Mouse (Mus musculus): ENCODE results near the gene Atp1a2.

The Atp1a2 gene

DNA sequence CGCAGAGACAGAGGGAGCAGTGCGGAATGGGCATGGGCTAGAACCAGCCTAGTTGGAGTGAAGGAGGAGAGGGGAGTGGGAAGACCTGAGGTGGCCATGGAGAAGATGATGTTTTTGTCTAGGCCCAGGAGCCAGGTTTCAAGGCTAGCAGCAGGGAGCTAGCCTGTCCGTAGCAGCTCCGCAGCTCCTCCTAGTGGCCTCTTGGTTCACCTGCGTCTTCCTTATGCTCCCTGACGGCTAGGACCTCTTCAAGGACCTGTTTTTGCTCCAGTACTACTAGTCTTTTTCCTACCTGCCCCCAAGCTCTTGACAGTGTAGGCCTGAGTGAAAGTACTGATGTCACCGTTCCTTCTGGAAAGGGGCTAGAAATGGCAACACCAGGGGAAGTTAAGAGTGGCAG is 26.9 kb upstream of the Atp1a2 start:
- DNase-seq (ENCODE audit: low spot score in 2 of 2): peak; percentile 57 to 84

DNA sequence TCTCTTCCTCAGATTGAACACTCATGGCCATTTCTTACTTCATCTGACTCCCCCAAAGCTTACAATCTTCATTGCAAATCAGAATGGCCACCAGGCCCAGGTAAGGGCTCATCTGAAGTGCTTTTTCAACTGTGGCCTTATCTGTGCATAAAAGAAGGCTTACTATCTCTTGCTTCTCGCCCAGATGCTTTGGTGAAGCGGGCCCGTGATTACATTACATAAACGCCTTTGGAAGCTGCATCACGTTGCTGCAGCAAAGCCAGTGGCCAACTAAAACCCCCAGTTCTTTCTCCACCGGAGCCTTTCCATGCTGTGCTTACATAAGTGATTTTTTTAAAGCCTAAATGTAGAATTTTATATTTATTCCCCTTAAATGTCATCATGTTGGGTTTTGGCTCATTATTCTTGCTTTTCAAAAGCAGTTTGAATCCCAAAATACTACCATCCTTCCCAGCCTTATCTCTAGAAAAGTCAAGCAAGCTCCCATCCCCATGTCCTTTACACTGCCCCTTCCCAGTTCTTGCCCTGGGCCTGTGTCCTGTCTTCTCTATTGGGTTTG is 26.0 kb upstream of the Atp1a2 start:
- no peak for DNase-seq (ENCODE audit: low spot score in 2 of 2)

DNA sequence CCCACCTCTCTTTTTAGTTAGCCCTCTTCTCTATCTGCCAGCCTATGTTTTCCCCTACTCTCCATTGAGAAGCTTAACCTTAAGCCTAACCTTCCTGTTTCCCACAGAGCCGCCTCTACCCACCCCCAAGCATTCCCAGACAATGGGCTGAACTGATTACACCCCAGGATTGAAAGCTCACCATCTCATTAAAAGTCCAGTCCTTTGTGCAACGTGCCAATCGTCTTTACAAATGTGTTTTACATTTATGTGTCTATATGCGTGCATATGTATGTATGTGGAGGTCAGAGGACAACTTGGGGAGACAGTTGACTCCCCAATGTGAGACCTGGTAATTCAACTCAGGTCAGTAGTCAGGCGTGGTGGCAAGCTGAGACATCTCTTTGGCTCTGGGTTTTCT is 25.4 kb upstream of the Atp1a2 start:
- DNase-seq (ENCODE audit: low spot score in 2 of 2): no peak

DNA sequence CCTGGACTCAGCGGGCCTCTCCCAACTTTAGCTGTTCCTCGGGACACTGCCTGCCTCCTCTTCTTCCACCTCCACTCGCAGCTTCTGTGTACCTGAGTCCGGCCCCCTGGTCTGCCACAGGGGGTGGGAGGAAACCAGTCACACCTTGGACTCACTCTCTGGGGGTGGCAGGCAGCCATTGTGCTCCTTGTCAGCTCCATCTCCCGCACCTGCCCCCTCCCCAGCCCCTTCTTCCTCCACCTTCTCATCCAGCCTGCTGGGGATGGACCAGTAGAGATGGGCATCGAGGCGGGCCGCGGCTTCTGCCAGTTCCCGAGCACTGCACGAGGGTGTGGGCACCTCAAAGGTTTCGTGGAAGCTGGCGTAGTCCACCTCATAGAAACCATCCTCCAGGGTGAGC is 24.9 kb upstream of the Atp1a2 start:
- no peak for DNase-seq (ENCODE audit: low spot score in 2 of 2)

DNA sequence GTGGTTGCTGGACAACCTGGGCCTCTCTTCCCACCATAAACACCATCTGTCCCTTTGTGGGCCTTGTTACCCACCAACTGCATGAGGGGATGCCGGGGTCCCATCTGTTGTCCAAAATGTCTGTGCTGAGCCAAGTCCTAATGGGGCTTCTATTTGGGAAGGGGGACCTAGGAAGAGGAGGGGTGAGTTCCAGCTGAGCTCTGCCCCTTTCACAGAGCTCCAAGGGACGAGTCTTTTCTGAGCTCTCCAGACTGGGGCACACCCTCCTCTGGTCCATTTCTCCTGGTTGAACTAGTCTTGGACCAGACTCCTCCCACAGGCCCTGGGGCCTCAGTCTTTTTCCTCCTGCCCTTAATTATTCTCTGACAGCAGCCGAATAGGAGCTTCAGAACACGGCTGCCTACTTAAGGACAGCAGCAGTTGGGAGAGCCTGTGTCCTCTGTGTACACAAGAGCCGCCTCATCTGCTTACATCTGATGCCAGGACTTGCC is 22.1 kb upstream of the Atp1a2 start:
- no peak for DNase-seq (ENCODE audit: low spot score in 2 of 2)

DNA sequence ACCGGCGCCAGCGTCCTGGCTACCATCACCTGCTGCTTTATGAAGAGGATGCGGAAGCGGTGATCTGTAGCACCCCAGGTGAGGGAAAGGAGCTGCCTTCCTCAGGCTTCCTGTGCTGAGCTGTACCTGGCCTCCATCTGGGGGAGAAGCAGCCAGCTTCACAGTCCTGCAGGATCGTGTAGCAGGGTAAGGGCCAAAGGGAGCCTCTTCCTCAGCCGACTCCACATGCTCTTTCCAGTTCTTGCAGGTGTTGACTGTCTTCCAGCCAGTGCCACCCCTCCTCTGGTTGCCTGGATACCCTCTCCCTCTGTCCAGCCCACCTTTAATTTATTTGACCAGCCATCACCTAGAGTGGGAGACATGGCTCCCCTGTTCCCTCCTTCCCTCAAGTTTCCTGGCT is 21.5 kb upstream of the Atp1a2 start:
- no peak for DNase-seq (ENCODE audit: low spot score in 2 of 2)

DNA sequence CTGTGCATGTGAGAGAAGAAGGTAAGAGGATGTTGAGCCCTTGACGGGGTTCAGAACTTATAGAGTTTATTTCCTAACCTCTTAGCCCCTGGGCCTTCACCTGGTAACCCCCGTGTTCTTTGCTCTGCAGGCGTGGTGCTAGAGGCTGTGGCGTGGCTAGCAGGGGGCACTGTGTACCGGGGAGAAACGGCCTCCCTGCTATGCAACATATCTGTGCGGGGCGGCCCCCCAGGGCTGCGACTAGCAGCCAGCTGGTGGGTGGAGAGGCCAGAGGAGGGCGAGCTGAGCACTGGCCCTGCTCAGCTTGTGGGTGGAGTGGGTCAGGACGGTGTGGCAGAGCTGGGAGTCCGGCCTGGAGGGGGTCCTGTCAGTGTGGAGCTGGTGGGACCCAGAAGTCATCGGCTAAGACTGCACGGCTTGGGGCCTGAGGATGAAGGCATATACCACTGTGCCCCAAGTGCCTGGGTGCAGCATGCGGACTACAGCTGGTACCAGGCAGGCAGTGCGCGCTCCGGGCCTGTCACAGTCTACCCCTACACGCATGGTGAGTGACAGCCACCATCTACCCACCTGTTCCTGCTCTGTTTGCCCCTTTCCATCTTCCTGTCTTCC is 20.7 kb upstream of the Atp1a2 start:
- DNase-seq (ENCODE audit: low spot score in 2 of 2): no peak

DNA sequence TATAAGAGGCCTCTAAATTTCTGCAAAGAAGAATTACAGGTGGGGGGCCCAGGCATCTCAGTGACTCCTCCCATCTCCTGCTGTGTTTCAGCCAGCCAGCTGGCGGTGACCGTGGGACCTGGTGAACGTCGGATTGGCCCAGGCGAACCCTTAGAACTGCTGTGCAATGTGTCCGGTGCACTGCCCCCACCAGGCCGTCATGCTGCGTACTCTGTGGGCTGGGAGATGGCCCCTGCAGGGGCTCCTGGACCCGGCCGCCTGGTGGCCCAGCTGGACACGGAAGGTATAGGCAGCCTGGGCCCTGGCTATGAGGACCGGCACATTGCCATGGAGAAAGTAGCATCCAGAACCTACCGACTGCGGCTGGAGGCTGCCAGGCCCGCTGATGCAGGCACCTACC is 20.1 kb upstream of the Atp1a2 start:
- no peak for DNase-seq (ENCODE audit: low spot score in 2 of 2)

DNA sequence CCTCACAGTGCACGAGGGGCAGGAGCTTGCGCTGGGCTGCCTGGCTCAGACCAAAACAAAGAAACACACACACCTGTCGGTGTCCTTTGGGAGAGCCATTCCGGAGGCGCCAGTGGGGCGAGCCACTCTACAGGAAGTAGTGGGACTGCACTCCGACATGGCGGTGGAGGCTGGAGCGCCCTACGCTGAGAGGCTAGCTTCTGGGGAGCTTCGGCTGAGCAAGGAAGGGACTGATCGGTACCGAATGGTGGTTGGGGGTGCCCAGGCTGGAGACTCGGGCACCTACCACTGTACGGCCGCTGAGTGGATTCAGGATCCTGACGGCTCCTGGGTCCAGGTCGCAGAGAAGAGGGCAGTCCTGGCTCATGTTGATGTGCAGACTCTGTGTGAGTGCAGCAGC is 19.6 kb upstream of the Atp1a2 start:
- no peak for DNase-seq (ENCODE audit: low spot score in 2 of 2)

DNA sequence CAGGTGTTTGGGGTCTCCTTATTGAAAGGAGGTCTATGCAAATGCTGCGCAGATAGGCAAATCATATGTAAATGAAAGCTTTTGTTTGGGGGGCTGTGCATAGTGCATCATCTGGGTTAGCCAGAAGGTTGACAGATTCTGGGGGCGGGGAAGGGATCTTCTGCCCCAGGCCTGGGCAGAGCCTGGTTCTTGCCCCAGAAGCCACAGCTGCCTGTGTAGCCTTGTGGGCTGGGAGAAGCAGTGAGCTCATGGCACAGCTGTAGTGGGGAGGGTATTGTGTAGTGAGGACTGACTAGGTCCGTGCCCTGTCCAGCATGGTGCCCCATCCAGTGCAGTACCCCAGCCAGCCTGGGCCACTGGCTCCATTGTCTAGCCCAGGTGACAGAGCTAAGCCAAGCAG is 17.0 kb upstream of the Atp1a2 start:
- no peak for DNase-seq (ENCODE audit: low spot score in 2 of 2)

DNA sequence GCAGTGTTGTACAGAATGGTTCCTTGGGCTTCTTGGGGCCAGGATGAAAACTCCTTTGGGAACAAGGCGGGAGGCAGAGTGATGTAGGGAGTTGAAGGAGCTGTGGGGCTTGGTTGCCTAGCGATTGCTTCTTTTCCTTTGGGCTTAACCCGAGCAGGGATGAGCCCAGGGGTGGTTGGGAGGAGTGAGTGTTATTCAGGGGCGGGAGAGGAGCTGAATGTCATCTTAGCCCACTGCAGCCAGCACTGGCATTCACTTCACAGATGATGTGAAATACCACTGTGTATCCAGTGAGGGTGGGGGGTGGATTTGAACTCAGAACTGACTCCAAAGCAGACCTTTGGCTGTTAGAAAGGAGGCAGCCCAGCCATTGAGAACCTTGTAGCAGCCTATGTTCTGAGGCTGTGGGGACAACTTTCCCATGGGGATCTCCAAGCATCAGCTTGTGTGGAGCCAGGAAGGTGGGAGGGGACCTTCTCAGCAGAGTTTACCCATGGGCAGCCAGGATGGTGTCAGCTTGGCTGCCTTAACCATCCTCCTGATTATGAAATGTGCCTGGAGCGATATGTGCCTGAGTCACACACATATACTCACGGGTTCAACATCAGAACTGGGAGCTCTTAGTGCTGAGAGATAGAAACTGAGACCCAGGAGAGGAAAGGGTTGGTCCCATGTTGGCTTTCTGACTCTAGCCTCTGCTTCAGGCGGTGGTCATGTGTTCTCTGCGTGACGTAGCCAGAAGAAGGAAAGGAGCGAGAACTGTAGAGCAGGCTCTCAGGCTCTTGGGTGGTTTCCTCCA is 15.9 kb upstream of the Atp1a2 start:
- no peak for DNase-seq (ENCODE audit: low spot score in 2 of 2)

DNA sequence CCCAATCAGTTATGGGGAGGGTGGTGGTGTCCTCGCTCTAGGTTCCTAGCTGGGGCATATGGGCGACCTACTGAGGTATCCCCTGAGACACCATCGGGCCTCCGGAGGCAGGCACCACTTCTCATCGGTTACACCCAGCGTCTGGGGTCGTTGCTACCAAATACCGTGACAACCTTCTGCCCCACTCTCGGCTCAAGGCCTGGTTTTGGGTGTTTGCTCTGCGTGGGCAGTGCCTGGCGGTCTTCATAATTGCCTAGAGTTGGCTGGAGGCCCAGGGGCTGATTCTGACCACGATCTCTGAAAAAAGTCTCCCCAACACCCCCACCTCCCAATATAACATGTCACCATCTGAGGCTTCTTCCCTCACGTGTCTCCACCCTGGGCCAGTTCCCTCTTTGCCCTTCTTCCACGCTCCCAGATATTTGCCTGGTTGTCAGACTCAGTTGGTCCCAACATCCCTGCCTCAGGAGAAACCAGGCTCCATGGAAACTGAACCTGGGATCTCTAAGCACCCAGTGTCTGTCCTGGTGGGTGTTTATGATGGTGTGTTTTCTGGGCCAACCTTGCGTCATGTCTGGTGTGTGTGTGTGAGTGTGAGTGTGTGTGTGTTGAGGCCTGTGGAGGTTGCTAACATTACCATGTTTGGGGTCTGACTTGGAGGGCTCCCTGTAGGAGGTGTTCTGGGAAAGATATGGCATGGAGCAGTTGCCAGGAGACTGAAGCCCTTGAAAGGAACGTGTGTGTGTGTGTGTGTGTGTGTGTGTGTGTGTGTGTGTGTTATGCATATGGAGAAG is 15.1 kb upstream of the Atp1a2 start:
- peak in 1 of 2 experiments; percentile 64 for DNase-seq (ENCODE audit: low spot score in 2 of 2)

DNA sequence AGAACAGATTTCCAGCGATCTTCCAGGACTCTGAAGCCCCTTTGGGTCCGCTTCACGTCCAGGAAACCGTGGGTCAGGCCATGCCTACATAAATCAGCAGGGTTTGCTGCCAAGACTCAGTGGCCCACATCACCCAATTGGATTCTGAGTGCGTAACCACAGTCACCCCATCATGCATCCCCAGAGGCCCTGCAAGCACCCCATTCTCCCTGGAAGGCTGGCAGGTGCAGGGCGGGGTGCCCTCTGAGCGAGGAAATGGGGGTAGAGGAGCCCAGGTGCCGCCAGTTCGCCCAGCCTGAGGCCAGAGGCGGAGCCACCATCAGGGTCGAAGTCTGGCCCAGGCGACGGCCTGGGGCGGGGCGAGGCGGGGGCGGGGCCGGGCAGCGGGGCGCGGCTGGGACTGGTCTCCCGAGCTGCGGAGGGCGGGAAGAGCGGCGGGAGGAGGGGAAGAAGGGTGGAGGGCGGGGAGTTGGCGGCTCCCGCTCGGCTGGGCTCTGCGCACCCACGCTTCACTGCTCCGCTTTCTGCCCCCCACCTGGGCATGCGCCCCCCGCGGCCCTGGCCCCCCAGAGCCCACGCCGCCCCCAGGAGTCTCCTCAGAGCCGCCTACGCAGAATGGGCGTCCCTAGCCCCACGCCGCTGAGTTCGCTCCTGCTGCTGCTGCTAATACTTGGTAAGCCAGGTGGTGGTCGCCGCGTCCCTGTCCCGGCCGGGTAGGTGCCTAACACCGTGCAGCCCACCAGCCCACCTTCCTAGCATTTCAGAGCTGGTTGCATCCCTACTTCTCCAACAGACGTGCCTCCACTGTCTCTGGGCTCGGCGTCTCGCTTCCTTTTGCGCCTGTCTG is 14.3 kb upstream of the Atp1a2 start:
- DNase-seq (ENCODE audit: low spot score in 2 of 2): peak; percentile 81 to 90

DNA sequence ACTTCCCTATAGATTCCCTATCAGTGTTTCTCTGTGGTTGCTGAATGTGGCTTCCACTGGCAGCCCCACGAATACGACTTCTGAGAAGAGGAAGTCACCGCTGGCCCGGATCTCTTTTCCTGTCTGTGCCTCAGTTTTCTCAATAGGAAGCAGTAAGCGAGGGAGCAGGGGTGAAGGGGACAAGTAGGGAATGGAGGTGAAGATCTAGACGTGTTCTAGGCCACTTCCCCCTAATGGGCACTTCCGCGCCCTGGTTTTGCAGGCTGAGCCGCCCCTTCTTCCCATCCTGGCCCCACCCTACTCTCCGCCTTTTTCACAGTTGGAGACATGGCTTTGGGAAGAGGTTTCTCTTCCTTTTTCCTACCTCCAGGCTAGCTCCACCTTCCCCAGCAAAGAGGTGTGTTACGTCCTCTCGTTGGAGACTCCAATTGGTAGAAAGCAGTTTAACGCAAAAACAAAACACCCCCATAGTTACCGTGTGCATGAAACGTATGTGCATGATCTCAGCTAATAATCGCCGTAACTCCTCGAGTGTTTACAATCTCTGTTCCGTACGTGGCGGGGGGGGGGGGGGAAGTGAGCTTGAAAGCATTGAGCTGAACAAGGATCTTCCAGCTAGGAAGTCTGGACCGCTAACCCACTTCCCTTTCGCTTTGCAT is 13.5 kb upstream of the Atp1a2 start:
- peak in 1 of 2 experiments; percentile 43 for DNase-seq (ENCODE audit: low spot score in 2 of 2)

DNA sequence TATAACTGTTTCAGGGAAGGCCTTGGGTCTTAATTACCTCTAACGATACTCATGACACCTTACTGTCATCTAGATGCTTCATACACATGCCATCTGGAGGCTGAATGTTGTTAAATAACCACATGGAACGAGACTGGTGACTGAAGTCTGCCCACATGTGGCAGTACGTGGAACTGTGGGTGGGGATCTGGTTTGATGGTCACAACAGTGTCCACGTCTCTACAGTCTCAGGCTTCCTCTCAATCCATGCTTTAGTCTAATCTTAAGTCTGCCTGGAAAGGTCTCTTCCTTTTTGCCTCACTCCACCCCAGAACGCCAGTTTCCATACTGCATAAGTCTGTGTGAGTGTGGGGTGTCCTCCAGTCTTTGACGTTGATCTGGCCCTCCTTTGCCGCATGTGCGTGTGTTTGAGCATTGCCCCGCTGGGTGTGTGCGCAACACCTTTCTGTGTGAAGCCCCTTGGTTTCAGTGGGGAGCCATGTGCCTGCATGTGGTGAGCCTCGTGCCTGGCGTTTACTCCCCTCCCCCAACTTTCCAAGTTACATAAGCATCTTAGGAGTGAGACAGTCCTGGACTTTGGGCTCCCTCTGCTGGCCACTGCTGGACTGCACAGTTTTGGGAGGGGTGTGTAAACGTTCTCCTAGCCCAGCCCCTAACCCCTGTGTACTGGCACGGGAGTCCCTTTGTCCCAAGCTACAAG is 12.0 kb upstream of the Atp1a2 start:
- DNase-seq (ENCODE audit: low spot score in 2 of 2): peak; percentile 80 to 88

DNA sequence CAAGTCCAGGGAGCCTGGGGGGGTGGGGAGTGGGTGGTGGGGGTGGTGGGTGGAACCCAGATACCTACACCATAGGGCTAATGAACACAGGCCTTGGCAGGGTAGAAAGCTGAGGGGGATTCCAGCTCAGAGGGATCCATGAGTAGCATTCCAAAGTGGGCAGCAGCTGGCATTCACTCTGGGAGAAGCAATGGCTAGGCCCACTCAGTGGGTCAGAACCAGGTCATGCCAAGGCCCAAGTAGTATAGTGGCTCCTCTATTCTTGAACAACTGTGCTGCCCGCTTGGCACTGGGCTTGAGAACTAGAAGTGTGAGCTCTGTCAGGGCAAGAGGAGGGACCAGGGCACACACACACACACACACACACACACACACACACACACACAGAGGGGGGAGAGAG is 10.5 kb upstream of the Atp1a2 start:
- no peak for DNase-seq (ENCODE audit: low spot score in 2 of 2)

DNA sequence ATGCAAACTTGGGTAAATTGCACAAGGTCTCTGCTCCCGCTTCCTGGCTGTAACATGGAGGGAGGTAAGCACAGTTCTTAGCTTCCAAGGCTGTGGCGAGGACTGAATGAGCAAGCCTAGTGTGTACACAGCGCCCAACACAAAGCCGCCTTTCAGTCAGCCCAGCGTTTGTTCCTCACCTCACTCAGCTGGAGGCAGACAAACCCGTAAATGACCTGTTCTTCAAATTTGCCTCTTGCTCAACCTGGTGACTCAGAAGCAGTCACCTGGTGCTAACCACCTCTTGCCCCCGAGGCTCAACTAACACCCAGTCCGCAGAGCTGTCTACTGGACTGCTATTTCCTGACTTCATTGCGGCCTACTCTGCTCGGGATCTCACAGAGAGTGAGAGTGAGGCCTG is 10.1 kb upstream of the Atp1a2 start:
- DNase-seq (ENCODE audit: low spot score in 2 of 2): no peak

DNA sequence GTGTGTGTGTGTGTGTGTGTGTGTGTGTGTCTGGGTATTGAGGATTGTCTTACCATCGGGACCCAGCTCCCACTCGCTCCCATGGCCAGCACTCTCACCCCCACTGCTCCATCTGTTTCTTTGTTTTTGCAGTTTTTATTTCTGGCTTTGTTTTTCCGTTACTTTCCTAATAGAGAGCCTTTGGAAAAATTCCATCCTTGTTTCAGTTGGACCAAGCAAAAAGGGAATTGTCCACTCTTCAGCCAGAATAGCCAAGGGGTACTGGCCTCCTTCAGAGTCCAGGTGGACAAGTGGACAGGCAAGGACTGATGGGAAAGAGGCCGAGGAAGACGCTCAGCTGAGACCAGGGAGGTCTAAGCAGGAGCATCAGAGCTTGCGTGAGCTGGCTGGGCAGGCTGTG is 9.0 kb upstream of the Atp1a2 start:
- no peak for DNase-seq (ENCODE audit: low spot score in 2 of 2)

DNA sequence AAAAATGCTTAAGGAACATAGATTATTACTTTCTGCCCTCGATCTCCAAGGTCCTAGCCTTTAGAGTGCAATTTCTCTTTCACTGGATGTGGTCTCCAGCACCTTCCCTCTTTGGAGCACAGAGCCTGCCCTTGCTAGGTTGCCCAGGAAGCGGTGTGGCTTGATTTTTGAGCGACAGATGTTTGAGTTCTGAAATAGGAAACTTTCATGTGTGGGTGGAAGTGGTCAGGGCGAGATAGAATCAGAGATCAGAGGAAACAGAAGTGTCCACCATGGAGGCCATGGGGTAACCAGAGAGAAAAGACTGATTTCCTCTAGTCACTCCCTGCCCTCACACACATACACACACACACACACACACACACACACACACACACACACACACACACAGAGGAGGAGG is 8.3 kb upstream of the Atp1a2 start:
- DNase-seq (ENCODE audit: low spot score in 2 of 2): no peak

DNA sequence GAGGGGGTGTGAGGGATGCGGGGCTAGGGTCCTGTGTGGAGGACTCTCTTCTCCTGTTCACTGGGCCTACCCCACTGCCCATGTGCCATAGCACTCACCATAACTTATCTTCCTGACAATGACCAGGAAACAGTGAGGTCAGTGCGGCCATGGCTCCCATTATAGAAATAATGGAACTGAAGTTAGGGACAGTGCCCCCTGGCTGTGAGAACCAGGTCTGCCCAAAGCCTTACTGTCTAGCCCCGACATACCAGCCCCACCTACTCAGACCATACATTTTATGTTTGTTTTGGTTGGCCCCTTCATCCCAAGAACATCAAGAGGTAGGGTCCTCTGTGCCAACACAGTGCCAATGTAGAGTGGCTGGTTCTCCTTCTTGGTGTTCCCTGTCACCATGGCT is 7.8 kb upstream of the Atp1a2 start:
- DNase-seq (ENCODE audit: low spot score in 2 of 2): peak in 1 of 2 experiments; percentile 45
